Mouse (Mus musculus) mouse embryonic stem cell (cell line): Measurements from ENCODE around the gene Ift20.
"Not testable (repeated sequence)": the region's sequence is repeated elsewhere in the genome, so short reads cannot be mapped to it uniquely, and the experiment has no call there.

Source experiments
- in situ Hi-C, 2 experiments: fragments of 300-500 bp; cut with MboI; formaldehyde crosslinking; loops; 1 replicate in 1 of 2; 3 replicates in 1 of 2; pipeline ENCODE4 v1.14.3; 2019 to 2020; ENCODE audit warnings: low sequenced_read_pairs in 2 of 2, low pct_unique_long_range_greater_than_20kb in 1 of 2, mixed read lengths in 1 of 2; ENCODE audit not compliant: unreplicated experiment in 1 of 2

The Ift20 gene

GRCm38 (mm10) chr11:78518931-78519330 lies 17.2 kb upstream of the Ift20 start:
- in situ Hi-C loops = no loop called here

GRCm38 (mm10) chr11:78521880-78522279 lies 14.3 kb upstream of the Ift20 start:
- in situ Hi-C loops = no loop called here

GRCm38 (mm10) chr11:78522481-78522997 lies 13.6 kb upstream of the Ift20 start:
- in situ Hi-C loops = no loop called here

GRCm38 (mm10) chr11:78523241-78523955 lies 12.8 kb upstream of the Ift20 start:
- in situ Hi-C loops = no loop called here

- in situ Hi-C loops = no loop called here
These were observed 11.3 kb upstream of the Ift20 start for GRCm38 (mm10) chr11:78524838-78525237.

GRCm38 (mm10) chr11:78528714-78529113 lies 7.4 kb upstream of the Ift20 start:
- in situ Hi-C loops = no loop called here

DNA sequence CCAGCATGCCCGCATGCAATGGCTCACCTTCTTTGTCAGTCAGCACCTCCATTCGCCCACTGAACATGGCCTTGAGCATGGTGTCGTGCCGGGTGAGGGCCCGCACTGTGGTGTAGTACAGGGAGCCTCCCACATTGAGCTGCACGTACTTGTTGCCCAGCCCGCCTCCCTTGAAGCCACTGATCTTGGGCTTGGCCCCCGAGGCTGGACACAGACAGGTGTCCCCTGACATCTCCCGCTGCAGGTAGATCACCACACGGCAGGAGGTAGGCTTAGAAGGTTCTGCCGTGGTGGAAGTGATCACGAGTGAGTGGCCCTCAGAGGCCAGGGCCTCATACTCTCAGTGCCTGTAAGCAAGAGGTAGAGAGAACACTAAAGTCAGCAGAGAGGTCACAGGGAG lies 6.2 kb upstream of the Ift20 start:
- in situ Hi-C loops = no loop called here

GRCm38 (mm10) chr11:78531046-78531445 lies 5.1 kb upstream of the Ift20 start:
- in situ Hi-C loops = no loop called here

DNA sequence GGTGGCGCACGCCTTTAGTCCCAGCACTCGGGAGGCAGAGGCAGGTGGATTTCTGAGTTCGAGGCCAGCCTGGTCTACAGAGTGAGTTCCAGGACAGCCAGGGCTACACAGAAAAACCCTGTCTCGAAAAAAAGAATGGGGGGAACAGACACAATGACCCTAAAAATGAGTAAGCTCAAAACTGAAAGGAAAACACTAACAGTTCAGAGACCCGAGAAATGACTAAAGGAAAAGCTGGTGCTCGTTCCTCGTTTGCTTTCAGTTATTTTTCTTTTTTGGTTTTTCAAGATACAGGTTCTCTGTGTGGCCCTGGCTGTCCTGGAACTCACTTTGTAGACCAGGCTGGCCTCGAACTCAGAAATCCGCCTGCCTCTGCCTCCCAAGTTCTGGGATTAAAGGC lies 4.6 kb upstream of the Ift20 start:
- in situ Hi-C loops = not testable (repeated sequence)

GRCm38 (mm10) chr11:78534516-78534915 lies 1.6 kb upstream of the Ift20 start:
- in situ Hi-C loops = no loop called here

DNA sequence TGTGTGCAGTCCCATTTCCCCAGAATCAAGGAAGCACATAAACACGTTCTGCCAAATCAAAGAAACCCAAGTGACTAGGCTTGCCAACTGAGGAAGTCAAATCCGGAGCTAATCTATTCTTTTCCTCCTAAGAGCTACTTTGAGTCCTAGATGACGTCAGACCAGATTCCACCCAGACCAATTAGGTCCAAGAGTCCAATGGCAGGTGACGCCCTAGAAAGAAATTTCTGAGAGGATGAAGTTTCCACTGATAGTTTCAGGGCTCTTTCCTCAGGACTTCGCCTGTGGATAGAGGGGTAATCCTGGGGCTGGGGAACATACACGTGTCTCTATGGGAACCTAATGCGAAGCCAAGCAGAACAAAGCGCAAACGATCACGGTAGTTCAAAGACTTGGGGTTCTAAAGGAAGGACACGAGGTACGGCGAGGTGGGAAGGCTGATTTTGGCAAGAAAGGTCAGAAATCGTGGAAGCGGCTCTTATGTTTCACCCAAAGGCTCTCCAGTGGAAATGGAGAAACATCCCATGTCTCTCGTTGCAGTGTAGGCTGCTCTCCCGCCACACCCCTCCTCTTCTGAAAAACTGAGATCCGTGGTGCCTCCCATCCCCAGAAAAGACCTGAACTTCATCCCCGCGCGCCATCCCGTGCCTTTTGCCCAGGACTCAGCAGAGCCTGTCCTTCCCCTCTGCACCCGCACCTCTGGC lies 633 bp upstream of the Ift20 start:
- in situ Hi-C loops = no loop called here

DNA sequence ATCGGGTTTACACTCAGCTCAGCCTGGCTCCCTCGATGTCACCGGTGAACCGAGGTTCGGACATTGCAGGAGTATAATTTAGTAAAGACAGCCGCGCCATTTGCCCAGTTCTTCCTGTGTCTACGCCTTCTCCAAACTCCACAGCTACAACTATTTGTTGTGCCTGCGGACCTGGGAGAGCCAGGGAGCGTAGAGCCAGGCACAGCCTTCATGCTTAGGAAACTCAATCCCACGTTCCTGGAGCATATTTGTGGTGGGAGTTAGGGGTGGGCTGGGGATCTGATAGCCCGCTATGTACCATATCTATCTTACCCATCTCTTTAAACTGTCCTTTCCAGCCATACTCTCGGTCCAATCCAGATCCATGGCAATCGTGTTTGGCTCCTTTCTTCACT lies 526 bp downstream of the Ift20 start:
- in situ Hi-C loops = no loop called here

DNA sequence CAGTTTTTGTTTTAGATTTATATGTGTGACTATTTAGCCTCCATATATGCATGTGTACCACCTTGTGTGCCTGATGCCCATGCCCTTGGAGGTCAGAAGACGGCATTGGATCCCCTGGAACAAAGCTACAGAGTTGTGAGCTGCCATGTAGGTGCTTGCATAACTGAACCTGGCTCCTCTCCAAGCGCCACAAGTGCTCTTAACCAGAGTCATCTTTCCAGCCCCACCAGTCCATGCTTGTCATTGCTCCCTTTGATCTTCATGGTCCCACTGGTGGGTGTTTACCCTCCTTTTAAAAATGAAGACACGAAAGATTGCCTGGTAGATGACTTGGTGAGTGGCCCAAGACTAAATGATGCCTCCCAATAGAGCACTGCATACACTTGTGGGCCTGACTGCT lies 4.2 kb downstream of the Ift20 start:
- in situ Hi-C loops = no loop called here

DNA sequence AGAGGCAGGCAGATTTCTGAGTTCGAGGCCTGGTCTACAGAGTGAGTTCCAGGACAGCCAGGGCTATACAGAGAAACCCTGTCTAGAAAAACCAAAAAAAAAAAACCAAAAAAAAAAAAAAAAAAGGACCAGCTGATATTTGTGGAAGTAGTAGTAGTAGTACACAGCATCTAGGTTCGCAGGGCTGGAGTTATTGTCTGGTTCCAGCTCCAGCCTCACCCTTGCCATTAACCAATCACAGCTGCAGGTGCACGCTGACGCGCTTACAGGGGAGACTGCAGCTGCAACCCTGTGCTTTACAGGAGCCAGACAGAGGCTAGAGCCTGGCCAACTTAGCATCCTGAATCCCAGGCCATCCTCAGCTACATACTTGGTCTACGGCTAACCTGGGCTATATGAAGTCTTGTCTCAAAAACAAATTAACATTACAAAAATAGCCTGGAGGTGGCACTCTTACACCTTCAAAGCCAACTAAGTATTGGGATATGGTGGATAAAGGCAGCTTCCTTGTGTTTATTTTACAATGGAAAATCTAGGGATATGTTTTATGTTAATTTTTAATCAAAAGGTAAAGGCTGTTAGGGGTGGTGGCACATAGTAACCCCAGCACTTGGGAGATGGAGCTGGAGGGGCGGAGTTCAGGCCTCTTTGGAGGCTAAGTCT lies 8.4 kb downstream of the Ift20 start:
- in situ Hi-C loops = no loop called here

DNA sequence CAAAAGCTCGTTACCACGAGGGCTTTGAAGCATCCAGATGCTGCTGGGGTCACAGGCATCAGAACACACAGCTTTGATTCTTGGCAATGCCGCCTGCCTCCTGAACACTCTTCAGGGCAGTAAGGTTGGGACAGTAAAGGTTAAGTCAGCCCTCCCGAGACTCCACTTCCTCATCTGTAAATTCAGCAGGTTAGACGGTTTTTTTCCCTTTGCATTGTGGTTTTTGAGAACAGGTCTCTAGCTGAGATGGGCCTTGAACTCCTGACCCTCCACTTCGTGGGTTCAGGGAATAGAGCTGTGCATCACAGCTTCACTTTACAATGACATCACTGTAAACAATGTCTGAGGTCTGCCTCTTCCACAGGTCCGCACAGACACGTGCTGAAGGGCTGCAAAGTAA lies 9.0 kb downstream of the Ift20 start:
- in situ Hi-C loops = no loop called here

- in situ Hi-C loops = no loop called here
These were observed 11.7 kb downstream of the Ift20 start for GRCm38 (mm10) chr11:78547718-78548460.

DNA sequence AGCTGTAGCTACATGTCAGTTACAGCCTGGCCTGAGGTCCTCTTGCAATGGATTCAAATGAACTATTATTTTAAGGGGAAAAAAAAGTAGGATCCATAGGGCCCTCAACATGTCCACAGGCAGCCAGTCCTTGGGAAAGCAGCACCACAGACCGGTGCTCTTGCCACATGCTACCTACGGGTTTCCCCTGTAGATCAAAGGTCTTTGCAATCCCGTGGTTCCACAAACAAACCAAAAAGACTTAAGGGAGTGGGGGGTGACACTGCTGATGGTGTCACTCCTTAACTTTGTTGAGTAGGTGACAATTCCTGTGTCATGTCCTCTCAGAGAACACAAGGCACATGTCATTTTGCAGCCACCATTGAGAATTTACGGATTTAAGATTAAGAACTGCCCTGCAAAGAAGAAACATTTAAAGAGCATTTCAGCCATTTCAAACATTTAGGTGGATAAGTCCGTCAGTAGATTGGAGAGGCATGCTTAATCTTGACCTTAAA lies 13.4 kb downstream of the Ift20 start:
- in situ Hi-C loops = no loop called here

DNA sequence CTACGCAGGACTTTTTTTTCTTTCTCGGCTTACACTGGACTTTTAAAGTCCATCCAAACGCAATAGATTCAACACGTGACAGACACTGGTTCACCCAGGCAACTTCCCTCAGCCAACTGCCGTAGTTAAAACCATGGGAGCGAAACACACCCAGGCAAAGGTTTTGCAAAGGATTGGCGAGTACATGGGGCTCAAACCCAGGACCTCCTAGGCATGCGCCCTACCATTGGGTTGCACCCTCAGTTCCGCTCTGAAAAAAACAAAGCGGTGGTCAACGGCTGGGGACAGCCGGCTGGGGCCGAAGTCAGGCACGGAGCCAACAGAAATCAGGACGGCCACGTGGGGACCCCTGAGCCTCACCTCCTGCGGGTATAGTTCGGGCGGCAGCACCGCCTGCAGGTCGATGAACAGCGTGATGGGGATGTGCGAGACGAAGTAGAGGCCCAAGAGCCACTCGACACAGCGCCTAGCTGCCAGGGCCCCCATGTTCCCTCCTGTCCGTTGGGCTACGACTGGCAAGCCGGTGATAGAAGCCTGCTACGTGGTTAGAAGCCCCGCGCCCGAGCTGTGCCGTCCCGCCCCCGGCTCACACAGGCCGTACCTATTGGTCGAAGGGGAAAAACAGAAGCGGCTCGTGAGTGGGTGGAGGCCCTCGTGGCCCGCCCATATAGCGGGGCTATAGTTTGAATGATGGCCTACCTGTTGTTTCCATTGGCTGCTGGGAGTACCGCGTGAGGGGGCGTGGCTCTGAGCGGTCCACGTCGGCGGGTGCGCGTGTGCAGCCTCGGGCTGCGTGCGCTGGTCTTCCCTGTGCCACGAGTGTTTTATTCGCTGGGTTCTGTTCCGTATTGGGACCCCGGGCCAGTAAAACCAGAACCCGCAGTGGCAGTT lies 14.3 kb downstream of the Ift20 start, which contains the start of gene Tmem97:
TSS of gene Tmem97 (minus strand) at position 610 of the 891 bp plus-strand sequence.
- in situ Hi-C loops = loop anchor here in 1 of 2 experiments (25.0 kb wide), 1 partner anchor 387 kb away; no protein-coding TSS in a partner anchor
